Mouse (Mus musculus) forebrain, embryonic 15.5 days (tissue): ENCODE data around the gene Gpc1. TPM values are rescaled to one million over a fixed set of nuclear protein-coding genes. Genes with fewer than 3 reads are reported as not detected.
A peak's percentile ranks its signal among the peaks of the same experiment; 100 is the strongest.

Experiments used
- ATAC-seq: fragments of 200-750 bp; cut with Nextera tagmentation; replicated peaks from 2 replicates; pipeline ENCODE4 v1.8.0; 2017; ENCODE audit warnings: mild to moderate bottlenecking, moderate TSS enrichment, moderate library complexity
- H3K27ac ChIP-seq: fragments of 300-500 bp; sonication (generic); replicated peaks from 2 replicates; pipeline ENCODE4 v1.5.1; 2015; ENCODE audit warnings: mild to moderate bottlenecking, inconsistent platforms
- H3K27me3 ChIP-seq: fragments of 300-500 bp; sonication (generic); 2 replicates; pipeline ENCODE4 v1.6.1; 2015; ENCODE audit warnings: inconsistent platforms
- H3K36me3 ChIP-seq: fragments of 300-500 bp; sonication (generic); 2 replicates; pipeline ENCODE4 v1.6.1; 2015; ENCODE audit warnings: mild to moderate bottlenecking, inconsistent platforms
- H3K4me1 ChIP-seq: fragments of 300-500 bp; sonication (generic); 2 replicates; pipeline ENCODE4 v1.6.1; 2015; ENCODE audit warnings: inconsistent platforms
- H3K4me2 ChIP-seq: fragments of 300-500 bp; sonication (generic); replicated peaks from 2 replicates; pipeline ENCODE4 v1.6.1; 2015; ENCODE audit warnings: mild to moderate bottlenecking, inconsistent platforms
- H3K4me3 ChIP-seq: fragments of 300-500 bp; sonication (generic); 2 replicates; pipeline ENCODE4 v1.5.1; 2015; ENCODE audit warnings: mild to moderate bottlenecking, inconsistent platforms
- H3K9ac ChIP-seq: fragments of 300-500 bp; sonication (generic); replicated peaks from 2 replicates; pipeline ENCODE4 v1.6.1; 2015; ENCODE audit warnings: mild to moderate bottlenecking, inconsistent platforms
- H3K9me3 ChIP-seq: fragments of 300-500 bp; sonication (generic); 2 replicates; pipeline ENCODE4 v1.6.1; 2016; ENCODE audit warnings: inconsistent platforms
- WGBS: fragments of 180-500 bp; shearing (Covaris S2); methylation state at CpG from one replicate; pipeline ENCODE4 v1.1.7; 2015; ENCODE audit warnings: mixed read lengths; 5-methylcytosine and 5-hydroxymethylcytosine counted together
- polyA plus RNA-seq: library from polyadenylated mRNA; unstranded; fragments of >200 nt; fragmentation: Nextera tagmentation; extraction: Ambion mirVana; gene quantifications from 2 replicates; pipeline ENCODE4 v1.2.1, GENCODE M21; 2015

The Gpc1 gene
- polyA plus RNA-seq, 1 experiment from 2014 or later, result 83.9 TPM

- Histone ChIP-seq H3K27me3 (no peaks in the 10 kb centered on the region), H3K4me3 (no peak overlapping the region), H3K27ac (no peak overlapping the region), H3K9me3 (no peaks in the 10 kb centered on the region; the same call in 1 of the 2 replicates), H3K4me2 (no peak overlapping the region), H3K4me1 (no peaks in the 10 kb centered on the region), H3K9ac (no peak overlapping the region), H3K36me3 (no peaks in the 10 kb centered on the region)
- ATAC-seq, result no peak
- 74% methylated on average over 5 of the region's 5 CpGs for WGBS
These were observed 26.3 kb upstream of the Gpc1 start for GRCm38 (mm10) chr1:92805181-92805580.

GRCm38 (mm10) chr1:92805836-92806235 is 25.6 kb upstream of the Gpc1 start:
- no peak overlapping the region for H3K4me3 ChIP-seq
- no peak overlapping the region for H3K27ac ChIP-seq
- no peaks in the 10 kb centered on the region for H3K36me3 ChIP-seq
- H3K9me3 ChIP-seq, result no peaks in the 10 kb centered on the region; the same call in 1 of the 2 replicates
- WGBS, result 71% methylated on average over 2 of the region's 2 CpGs
- H3K27me3 ChIP-seq, result no peaks in the 10 kb centered on the region
- no peak for ATAC-seq
- no peak overlapping the region for H3K4me2 ChIP-seq
- no peaks in the 10 kb centered on the region for H3K4me1 ChIP-seq
- H3K9ac ChIP-seq, result no peak overlapping the region

- no peak overlapping the region for H3K9ac ChIP-seq
- no peak overlapping the region for H3K27ac ChIP-seq
- H3K27me3 ChIP-seq, result no peaks in the 10 kb centered on the region
- H3K4me2 ChIP-seq, result no peak overlapping the region
- 87% methylated on average over 3 of the region's 3 CpGs for WGBS
- H3K9me3 ChIP-seq, result no peaks in the 10 kb centered on the region; the same call in 1 of the 2 replicates
- no peaks in the 10 kb centered on the region for H3K36me3 ChIP-seq
- ATAC-seq, result no peak
- no peaks in the 10 kb centered on the region for H3K4me1 ChIP-seq
- H3K4me3 ChIP-seq, result no peak overlapping the region
These were observed 24.7 kb upstream of the Gpc1 start for GRCm38 (mm10) chr1:92806720-92807119.

- Histone ChIP-seq H3K9me3 (no peaks in the 10 kb centered on the region; the same call in 1 of the 2 replicates), H3K4me3 (no peak overlapping the region), H3K4me2 (no peak overlapping the region), H3K36me3 (no peaks in the 10 kb centered on the region), H3K27me3 (no peaks in the 10 kb centered on the region), H3K9ac (no peak overlapping the region), H3K27ac (no peak overlapping the region), H3K4me1 (no peaks in the 10 kb centered on the region)
- ATAC-seq, result no peak
- WGBS, result 81% methylated on average over 4 of the region's 4 CpGs
These were observed 21.8 kb upstream of the Gpc1 start for GRCm38 (mm10) chr1:92809621-92810020.

GRCm38 (mm10) chr1:92814319-92814718 is 17.1 kb upstream of the Gpc1 start:
- WGBS, result 90% methylated on average over 5 of the region's 5 CpGs
- no peak overlapping the region for H3K4me2 ChIP-seq

GRCm38 (mm10) chr1:92815100-92815499 is 16.3 kb upstream of the Gpc1 start:
- no peaks in the 10 kb centered on the region for H3K36me3 ChIP-seq
- WGBS, result 70% methylated on average over 9 of the region's 9 CpGs
- no peaks in the 10 kb centered on the region for H3K9me3 ChIP-seq
- H3K4me1 ChIP-seq, result no peaks in the 10 kb centered on the region
- no peak overlapping the region for H3K9ac ChIP-seq
- ATAC-seq, result no peak
- no peaks in the 10 kb centered on the region for H3K27me3 ChIP-seq
- no peak overlapping the region for H3K4me2 ChIP-seq
- H3K4me3 ChIP-seq, result no peak overlapping the region
- no peak overlapping the region for H3K27ac ChIP-seq

More at GRCm38 (mm10) chr1:92814319-92814718, 17.1 kb upstream of the Gpc1 start:
- no peak for ATAC-seq
- Histone ChIP-seq H3K9me3 (no peaks in the 10 kb centered on the region; the same call in 1 of the 2 replicates), H3K4me3 (no peak overlapping the region), H3K36me3 (no peaks in the 10 kb centered on the region), H3K9ac (no peak overlapping the region), H3K27me3 (no peaks in the 10 kb centered on the region), H3K4me1 (no peaks in the 10 kb centered on the region), H3K27ac (no peak overlapping the region)

- H3K27ac ChIP-seq, result no peak overlapping the region
- no peaks in the 10 kb centered on the region for H3K4me1 ChIP-seq
- ATAC-seq, result no peak
- H3K4me2 ChIP-seq, result no peak overlapping the region
- H3K27me3 ChIP-seq, result no peaks in the 10 kb centered on the region
- WGBS, result 91% methylated on average over 5 of the region's 5 CpGs
- no peaks in the 10 kb centered on the region for H3K36me3 ChIP-seq
- H3K4me3 ChIP-seq, result no peak overlapping the region
- H3K9ac ChIP-seq, result no peak overlapping the region
- H3K9me3 ChIP-seq, result no peaks in the 10 kb centered on the region
These were observed 15.6 kb upstream of the Gpc1 start for GRCm38 (mm10) chr1:92815756-92816294.

GRCm38 (mm10) chr1:92830626-92831187 is 738 bp upstream of the Gpc1 start:
- no peaks in the 10 kb centered on the region for H3K27me3 ChIP-seq
- no peaks in the 10 kb centered on the region for H3K9me3 ChIP-seq
- peaks cover 36% of the 10 kb centered on the region for H3K4me1 ChIP-seq
- 5% methylated on average over 13 of the region's 13 CpGs for whole genome bisulfite sequencing
- H3K27ac ChIP-seq, result peak overlapping the region; percentile 97
- ATAC-seq, result peak; percentile 2; the same call in 1 of the 2 replicates
- H3K4me3 ChIP-seq, result peak overlapping the region; percentile 73
- no peaks in the 10 kb centered on the region for H3K36me3 ChIP-seq
- H3K4me2 ChIP-seq, result peak overlapping the region; percentile 76
- H3K9ac ChIP-seq, result peak overlapping the region; percentile 97

GRCm38 (mm10) chr1:92832011-92833010 is 866 bp downstream of the Gpc1 start:
- Histone ChIP-seq H3K4me3 (peak overlapping the region; percentile 73), H3K27me3 (no peaks in the 10 kb centered on the region), H3K4me1 (peaks cover 52% of the 10 kb centered on the region), H3K4me2 (peak overlapping the region; percentile 76), H3K36me3 (no peaks in the 10 kb centered on the region), H3K9ac (peak overlapping the region; percentile 97), H3K9me3 (no peaks in the 10 kb centered on the region), H3K27ac (peak overlapping the region; percentile 97)
- WGBS, result under 1% methylated on average over 62 of the region's 62 CpGs
- peak; percentile 29 for ATAC-seq

- peak; percentile 21; the same call in 1 of the 2 replicates for ATAC-seq
- H3K27ac ChIP-seq, result peak overlapping the region; percentile 97
- H3K27me3 ChIP-seq, result no peaks in the 10 kb centered on the region
- H3K9ac ChIP-seq, result peak overlapping the region; percentile 97
- peak overlapping the region; percentile 76 for H3K4me2 ChIP-seq
- WGBS, result 48% methylated on average over 7 of the region's 7 CpGs
- H3K4me1 ChIP-seq, result peaks cover 71% of the 10 kb centered on the region
- peak overlapping the region; percentile 73 for H3K4me3 ChIP-seq
- H3K9me3 ChIP-seq, result no peaks in the 10 kb centered on the region
- no peaks in the 10 kb centered on the region for H3K36me3 ChIP-seq
These were observed 2.7 kb downstream of the Gpc1 start for GRCm38 (mm10) chr1:92833987-92834706.

- no peak; the same call in 1 of the 2 replicates for ATAC-seq
- Histone ChIP-seq H3K36me3 (no peaks in the 10 kb centered on the region), H3K4me2 (peak overlapping the region; percentile 27), H3K27me3 (no peaks in the 10 kb centered on the region), H3K27ac (peak overlapping the region; percentile 65), H3K9me3 (no peaks in the 10 kb centered on the region), H3K4me1 (peaks cover 93% of the 10 kb centered on the region), H3K9ac (0 out of 2 replicates have a peak overlapping the region, but pooled peaks have one; percentile 2), H3K4me3 (no peak overlapping the region)
- WGBS, result 43% methylated on average over 14 of the region's 14 CpGs
These were observed 6.7 kb downstream of the Gpc1 start for GRCm38 (mm10) chr1:92837931-92838833.
